20 mouse cellular contexts compared by ENCODE assay signal in the genomic region with DNA sequence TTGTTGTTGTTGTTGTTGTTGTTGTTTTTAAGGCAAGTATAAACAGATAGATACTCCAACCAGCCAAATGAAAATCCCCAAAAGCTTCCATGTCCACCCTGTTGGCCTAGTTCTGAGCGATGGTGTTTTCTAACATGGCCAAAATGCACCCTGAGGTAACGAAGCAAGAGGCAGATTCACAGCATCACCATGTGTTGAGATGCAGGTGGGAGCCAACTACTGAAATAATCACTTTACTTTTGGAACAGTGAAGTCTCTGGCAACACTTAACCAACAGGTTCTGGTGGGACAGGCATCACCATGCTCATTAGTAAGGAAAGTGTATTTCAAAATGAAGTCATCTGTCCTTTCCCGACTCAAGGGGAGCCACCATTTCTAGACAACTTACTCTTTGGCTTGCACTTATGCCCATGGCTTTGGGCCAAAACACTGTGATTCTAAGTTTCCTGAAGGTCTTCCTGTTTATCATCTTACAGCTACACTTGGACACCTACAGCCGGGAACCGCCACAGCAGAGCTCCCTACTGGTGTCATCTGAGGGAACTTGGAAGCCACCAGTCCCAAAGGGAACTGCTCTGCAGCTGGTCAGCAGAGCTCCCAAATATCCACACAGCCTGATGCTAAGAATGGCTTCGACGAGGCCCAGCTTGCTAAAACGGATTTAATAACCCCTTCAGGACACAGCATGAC.
DNase-seq lines count a peak whose midpoint lies in the region; ATAC-seq and TF ChIP-seq lines count a peak whose summit lies in the region.
"Had no signal": no experiment of that assay in that cellular context is flagged by ENCODE, and none has a peak within 500 bp of the region (broad histone marks: within the 10 kb centered on the region; RNA-seq: fewer than 3 reads in every experiment).

No protein-coding gene starts in this region.

- H3K36me3 ChIP-seq in kidney, postnatal 0 days (ENCODE audit: insufficient read depth, low read length): no peaks in the 10 kb centered on the region
- H3K36me3 ChIP-seq in kidney, embryonic 16.5 days (ENCODE audit: insufficient read depth, low read length): no peaks in the 10 kb centered on the region
- no peaks in the 10 kb centered on the region for H3K36me3 ChIP-seq in intestine, postnatal 0 days (ENCODE audit: control insufficient read depth, insufficient read depth)
- no peaks in the 10 kb centered on the region for H3K36me3 ChIP-seq in midbrain, embryonic 16.5 days (ENCODE audit: control insufficient read depth, insufficient read depth, low read length)
- H3K36me3 ChIP-seq: embryonic facial prominence, embryonic 15.5 days; forebrain, embryonic 10.5 days; hindbrain, embryonic 10.5 days; neural tube, embryonic 15.5 days had no signal

- no peak for TF ChIP-seq CTCF in kidney, postnatal 0 days (IDR thresholded peaks at IDR 0.05; ENCODE audit: low read depth)
- no peak for TF ChIP-seq CTCF in intestine, postnatal 0 days (IDR thresholded peaks at IDR 0.05; ENCODE audit: low read depth)

- ATAC-seq in kidney, postnatal 0 days (replicated peaks; ENCODE audit: low FRiP score, low read depth): no peak
- ATAC-seq in kidney, embryonic 16.5 days (ENCODE audit: low FRiP score, low TSS enrichment): no peak
- ATAC-seq in intestine, postnatal 0 days: no peak
- no peak for ATAC-seq in midbrain, embryonic 16.5 days

- 65% methylated on average over 8 of the region's 8 CpGs for WGBS in kidney, postnatal 0 days
- 64% methylated on average over 8 of the region's 8 CpGs for WGBS in kidney, embryonic 16.5 days
- 73% methylated on average over 8 of the region's 8 CpGs for WGBS in intestine, postnatal 0 days
- 59% methylated on average over 8 of the region's 8 CpGs for WGBS in midbrain, embryonic 16.5 days

- no peaks in the 10 kb centered on the region for H3K9me3 ChIP-seq in kidney, postnatal 0 days (replicated peaks; ENCODE audit: low read length)
- H3K9me3 ChIP-seq in kidney, embryonic 16.5 days (ENCODE audit: low read length): no peaks in the 10 kb centered on the region
- H3K9me3 ChIP-seq in intestine, postnatal 0 days (ENCODE audit: control insufficient read depth): no peaks in the 10 kb centered on the region
- no peaks in the 10 kb centered on the region for H3K9me3 ChIP-seq in midbrain, embryonic 16.5 days (replicated peaks; ENCODE audit: control insufficient read depth, low read length, poor library complexity, severe bottlenecking)
- H3K9me3 ChIP-seq: embryonic facial prominence, embryonic 15.5 days; forebrain, embryonic 10.5 days; hindbrain, embryonic 10.5 days; neural tube, embryonic 15.5 days had no signal

- intact Hi-C loops in heart, postnatal 25 days (cut with DNase I): no loop called here

- peak; percentile 19 for DNase-seq in gastrocnemius, postnatal 10 days
- no peak for DNase-seq in gastrocnemius, adult 8-10 months (ENCODE audit: low spot score in 2 of 2)
- DNase-seq in kidney, postnatal 0 days (ENCODE audit: low spot score): peak; percentile 35
- peak; percentile 68 for DNase-seq in brain, adult 2 months (ENCODE audit: low read depth, low spot score)
- peak; percentile 31 for DNase-seq in heart, postnatal 25 days (ENCODE audit: low spot score)
- DNase-seq: adrenal gland, postnatal 25 days; cerebellum, postnatal 36 days; forebrain, postnatal 0 days; kidney, adult 8-10 months; midbrain, embryonic 14.5 days; thymus, adult 18-20 months had no signal

- H3K9ac ChIP-seq in kidney, postnatal 0 days (ENCODE audit: low read depth, low read length): no peak overlapping the region
- no peak overlapping the region for H3K9ac ChIP-seq in kidney, embryonic 16.5 days (replicated peaks; ENCODE audit: low read length)
- no peak overlapping the region for H3K9ac ChIP-seq in intestine, postnatal 0 days (ENCODE audit: low read depth, low read length)
- no peak overlapping the region for H3K9ac ChIP-seq in midbrain, embryonic 16.5 days (ENCODE audit: low read depth, low read length)
- H3K9ac ChIP-seq: embryonic facial prominence, embryonic 15.5 days; forebrain, postnatal 0 days; liver, embryonic 14.5 days; neural tube, embryonic 15.5 days had no signal

- H3K4me1 ChIP-seq in kidney, postnatal 0 days (replicated peaks; ENCODE audit: insufficient read depth, low read length): no peaks in the 10 kb centered on the region
- peaks cover 4% of the 10 kb centered on the region; the same call in 1 of the 2 replicates for H3K4me1 ChIP-seq in kidney, embryonic 16.5 days (ENCODE audit: insufficient read depth, low read length)
- no peaks in the 10 kb centered on the region for H3K4me1 ChIP-seq in intestine, postnatal 0 days (replicated peaks; ENCODE audit: control insufficient read depth, insufficient read depth, low read length)
- peaks cover 7% of the 10 kb centered on the region for H3K4me1 ChIP-seq in midbrain, embryonic 16.5 days (ENCODE audit: control insufficient read depth, insufficient read depth, low read length)

- no peaks in the 10 kb centered on the region for H3K27me3 ChIP-seq in kidney, postnatal 0 days (ENCODE audit: insufficient read depth, low read length)
- H3K27me3 ChIP-seq in kidney, embryonic 16.5 days (ENCODE audit: insufficient read depth, low read length): no peaks in the 10 kb centered on the region
- no peaks in the 10 kb centered on the region for H3K27me3 ChIP-seq in intestine, postnatal 0 days (replicated peaks; ENCODE audit: control insufficient read depth, insufficient read depth, low read length)
- no peaks in the 10 kb centered on the region for H3K27me3 ChIP-seq in midbrain, embryonic 16.5 days (ENCODE audit: control insufficient read depth, insufficient read depth, low read depth, low read length)
- H3K27me3 ChIP-seq: CH12.LX; embryonic facial prominence, embryonic 15.5 days; neural tube, embryonic 15.5 days had no signal

- H3K27ac ChIP-seq in kidney, postnatal 0 days: no peak overlapping the region
- no peak overlapping the region for H3K27ac ChIP-seq in kidney, embryonic 16.5 days (ENCODE audit: low read length)
- H3K27ac ChIP-seq in intestine, postnatal 0 days (ENCODE audit: low read depth, low read length): no peak overlapping the region
- no peak overlapping the region for H3K27ac ChIP-seq in midbrain, embryonic 16.5 days (ENCODE audit: low read length)
- H3K27ac ChIP-seq: embryonic facial prominence, embryonic 15.5 days; forebrain, embryonic 10.5 days; hindbrain, embryonic 10.5 days; liver, embryonic 14.5 days; neural tube, embryonic 15.5 days had no signal

- no peak overlapping the region for H3K4me3 ChIP-seq in kidney, postnatal 0 days (replicated peaks; ENCODE audit: low read depth, low read length)
- no peak overlapping the region for H3K4me3 ChIP-seq in kidney, embryonic 16.5 days (ENCODE audit: low read length)
- no peak overlapping the region for H3K4me3 ChIP-seq in intestine, postnatal 0 days (ENCODE audit: low read depth, low read length)
- H3K4me3 ChIP-seq in midbrain, embryonic 16.5 days (ENCODE audit: low read depth, low read length): no peak overlapping the region
- H3K4me3 ChIP-seq: embryonic facial prominence, embryonic 15.5 days; forebrain, embryonic 10.5 days; hindbrain, embryonic 10.5 days; neural tube, embryonic 15.5 days had no signal

- no peak overlapping the region for H3K4me2 ChIP-seq in kidney, postnatal 0 days (ENCODE audit: low read length)
- H3K4me2 ChIP-seq in kidney, embryonic 16.5 days (replicated peaks; ENCODE audit: low read depth, low read length): no peak overlapping the region
- no peak overlapping the region for H3K4me2 ChIP-seq in intestine, postnatal 0 days (replicated peaks; ENCODE audit: low read depth)
- no peak overlapping the region for H3K4me2 ChIP-seq in midbrain, embryonic 16.5 days (ENCODE audit: low read length)
- H3K4me2 ChIP-seq: embryonic facial prominence, embryonic 15.5 days; neural tube, embryonic 15.5 days had no signal

Comparison
In these comparisons a context has a peak if more than half of its experiments do, and no peak if none do; other contexts are left out.
1. DNase-seq: peak in gastrocnemius, postnatal 10 days (single experiment), kidney, postnatal 0 days (single experiment), brain, adult 2 months (single experiment) and heart, postnatal 25 days (single experiment); none in gastrocnemius, adult 8-10 months (0 of 2).